Mouse (Mus musculus): ENCODE measurements at regions not wholly inside any gene's neighbourhood (a gene's known extent, or its start where the extent isn't known, plus 50 kb on each side); places are given as distances from the start of the nearest gene placed in this dataset.
A peak's percentile ranks its signal among the peaks of the same experiment; 100 is the strongest.

- DNase-seq (ENCODE audit: low spot score): no peak
These were observed 53.3 kb upstream of the Tram2 start for GRCm38 (mm10) chr1:21132340-21132739.

DNA sequence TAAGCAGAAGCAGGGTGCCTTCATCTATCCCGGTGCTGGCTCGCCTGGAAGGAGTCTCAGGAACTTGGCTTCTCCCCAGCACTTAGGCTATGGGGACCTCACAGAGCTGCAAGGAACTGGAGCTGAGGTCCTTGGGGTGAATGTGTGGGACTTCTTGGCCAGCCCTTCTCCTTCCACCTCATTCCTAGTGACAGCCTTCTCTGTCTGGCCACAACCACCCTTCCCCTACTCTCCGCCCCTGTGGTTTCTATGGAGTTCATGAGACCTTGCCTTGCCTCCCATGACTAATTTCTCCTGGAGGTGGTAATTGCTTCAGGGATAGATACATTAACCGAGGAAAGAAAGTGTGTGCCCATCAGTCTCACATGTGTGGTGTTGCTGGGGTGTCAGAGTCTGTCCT is 67.9 kb upstream of the Tram2 start:
- peak; percentile 55 for DNase-seq (ENCODE audit: low spot score)

GRCm38 (mm10) chr1:21161742-21162141 is 56.6 kb upstream of the Tmem14a start:
- DNase-seq (ENCODE audit: low spot score): peak; percentile 91

DNA sequence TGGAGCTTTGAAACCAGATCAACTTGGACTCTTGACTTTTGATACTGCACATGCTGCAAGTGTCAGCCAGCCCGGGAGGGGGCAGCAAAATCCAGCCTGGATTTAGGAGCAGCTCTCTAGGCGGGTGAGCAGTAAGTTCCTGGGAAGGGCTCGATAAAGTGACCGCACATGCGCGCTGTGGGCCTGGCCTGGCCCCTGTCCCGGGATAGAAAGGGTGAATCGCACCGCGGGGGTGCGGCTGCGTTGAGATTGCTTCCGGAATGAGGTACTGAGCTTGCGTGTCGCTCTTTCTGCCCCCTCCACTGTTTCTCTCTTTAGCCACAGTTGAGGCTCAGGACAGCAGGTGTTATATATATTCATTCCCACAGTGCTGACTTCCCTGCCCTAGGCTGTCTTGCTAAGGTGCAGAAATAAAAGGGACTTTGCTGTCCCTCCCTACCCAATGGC is 52.1 kb upstream of the Tmem14a start:
- peak; percentile 78 for DNase-seq (ENCODE audit: low spot score)

- no peak for DNase-seq (ENCODE audit: low spot score)
These were observed 51.6 kb upstream of the Tmem14a start for GRCm38 (mm10) chr1:21166762-21167161.
